In genomic region chr2:60122188-60122587, GRCm38 (mm10) we compare ENCODE assay signal across 12 mouse cellular contexts.
DNase-seq lines count a peak whose midpoint lies in the region; ATAC-seq and TF ChIP-seq lines count a peak whose summit lies in the region.
"Had no signal": no experiment of that assay in that cellular context is flagged by ENCODE, and none has a peak within 500 bp of the region (broad histone marks: within the 10 kb centered on the region; RNA-seq: fewer than 3 reads in every experiment).

No protein-coding gene starts in this region.

- H3K36me3 ChIP-seq in embryonic facial prominence, embryonic 13.5 days = no peaks in the 10 kb centered on the region
- no peaks in the 10 kb centered on the region for H3K36me3 ChIP-seq in hindbrain, embryonic 16.5 days (ENCODE audit: control insufficient read depth, insufficient read depth, low read length)
- H3K36me3 ChIP-seq in midbrain, postnatal 0 days (ENCODE audit: insufficient read depth, low read length) = no peaks in the 10 kb centered on the region
- H3K36me3 ChIP-seq in thymus, adult 2 months (ENCODE audit: control insufficient read depth, insufficient read depth, low read length) = no peaks in the 10 kb centered on the region

- H3K4me3 ChIP-seq in lung, adult 2 months (replicated peaks; ENCODE audit: extremely low read depth, low read depth, low read length) = peak overlapping the region; percentile 29
- no peak overlapping the region for H3K4me3 ChIP-seq in embryonic facial prominence, embryonic 13.5 days
- no peak overlapping the region for H3K4me3 ChIP-seq in hindbrain, embryonic 16.5 days (ENCODE audit: low read length)
- no peak overlapping the region for H3K4me3 ChIP-seq in midbrain, postnatal 0 days (ENCODE audit: low read depth, low read length)
- H3K4me3 ChIP-seq in thymus, adult 2 months (ENCODE audit: control insufficient read depth, insufficient read depth, low read length) = no peak overlapping the region

- H3K9me3 ChIP-seq in embryonic facial prominence, embryonic 13.5 days = no peaks in the 10 kb centered on the region
- no peaks in the 10 kb centered on the region for H3K9me3 ChIP-seq in hindbrain, embryonic 16.5 days (ENCODE audit: control insufficient read depth, low read length)
- H3K9me3 ChIP-seq in midbrain, postnatal 0 days (ENCODE audit: low read length) = no peaks in the 10 kb centered on the region
- H3K9me3 ChIP-seq: G1E had no signal

- TF ChIP-seq POLR2A in lung, adult 2 months (IDR thresholded peaks at IDR 0.05; ENCODE audit: borderline replicate concordance, extremely low read depth, low read depth, low read length) = no peak
- TF ChIP-seq POLR2A in thymus, adult 2 months (IDR thresholded peaks at IDR 0.05; ENCODE audit: control insufficient read depth, extremely low read depth, insufficient read depth, low read length, poor library complexity) = no peak

- no peak overlapping the region for H3K9ac ChIP-seq in embryonic facial prominence, embryonic 13.5 days
- no peak overlapping the region for H3K9ac ChIP-seq in hindbrain, embryonic 16.5 days (ENCODE audit: low read depth, low read length)
- no peak overlapping the region for H3K9ac ChIP-seq in midbrain, postnatal 0 days (replicated peaks; ENCODE audit: low read length, poor library complexity, severe bottlenecking)
- H3K9ac ChIP-seq: liver, embryonic 14.5 days had no signal

- TF ChIP-seq CTCF in lung, adult 2 months (IDR thresholded peaks at IDR 0.05; ENCODE audit: insufficient read depth, low read length) = no peak
- no peak for TF ChIP-seq CTCF in midbrain, postnatal 0 days (IDR thresholded peaks at IDR 0.05)
- no peak for TF ChIP-seq CTCF in thymus, adult 2 months (IDR thresholded peaks at IDR 0.05; ENCODE audit: borderline replicate concordance, control insufficient read depth, extremely low read depth, insufficient read depth, low read length, poor library complexity)

- ATAC-seq in embryonic facial prominence, embryonic 13.5 days (ENCODE audit: insufficient number of reproducible peaks, insufficient read depth, low FRiP score, low TSS enrichment, low read depth) = no peak
- no peak for ATAC-seq in hindbrain, embryonic 16.5 days
- ATAC-seq in midbrain, postnatal 0 days (ENCODE audit: low FRiP score) = no peak

- H3K4me1 ChIP-seq in lung, adult 2 months (ENCODE audit: control insufficient read depth, insufficient read depth, low read length) = peaks cover 13% of the 10 kb centered on the region
- peaks cover 30% of the 10 kb centered on the region for H3K4me1 ChIP-seq in embryonic facial prominence, embryonic 13.5 days
- peaks cover 22% of the 10 kb centered on the region for H3K4me1 ChIP-seq in hindbrain, embryonic 16.5 days (ENCODE audit: control insufficient read depth, insufficient read depth, low read depth, low read length)
- H3K4me1 ChIP-seq in midbrain, postnatal 0 days (ENCODE audit: insufficient read depth, low read length) = peaks cover 5% of the 10 kb centered on the region; the same call in 1 of the 2 replicates
- no peaks in the 10 kb centered on the region; the same call in 1 of the 2 replicates for H3K4me1 ChIP-seq in thymus, adult 2 months (replicated peaks; ENCODE audit: control insufficient read depth, insufficient read depth, low read length)

- WGBS in lung, adult 2 months = 47% methylated on average over 2 of the region's 2 CpGs
- 46% methylated on average over 2 of the region's 2 CpGs for WGBS in embryonic facial prominence, embryonic 13.5 days
- 15% methylated on average over 2 of the region's 2 CpGs for WGBS in hindbrain, embryonic 16.5 days
- 23% methylated on average over 2 of the region's 2 CpGs for WGBS in midbrain, postnatal 0 days
- WGBS in thymus, adult 2 months = 81% methylated on average over 2 of the region's 2 CpGs

- no peak for DNase-seq in lung, adult 2 months
- DNase-seq in lung, postnatal 25 days (ENCODE audit: low spot score) = no peak
- DNase-seq in midbrain, postnatal 0 days (ENCODE audit: low spot score) = peak; percentile 43
- DNase-seq in thymus, adult 2 months = no peak
- no peak for DNase-seq in cerebellum, adult 9-10 months
- DNase-seq in kidney, adult 9 months = no peak
- DNase-seq: kidney, postnatal 36 days; thymus, postnatal 25 days had no signal

- H3K27ac ChIP-seq in embryonic facial prominence, embryonic 13.5 days = no peak overlapping the region
- H3K27ac ChIP-seq in hindbrain, embryonic 16.5 days (ENCODE audit: low read depth, low read length) = no peak overlapping the region
- no peak overlapping the region for H3K27ac ChIP-seq in midbrain, postnatal 0 days (ENCODE audit: low read depth, low read length)
- H3K27ac ChIP-seq in thymus, adult 2 months (ENCODE audit: control insufficient read depth, insufficient read depth, low read length) = no peak overlapping the region
- H3K27ac ChIP-seq: liver, embryonic 14.5 days had no signal

- 0 out of 2 replicates have a peak overlapping the region, but pooled peaks have one; percentile 7 for H3K4me2 ChIP-seq in embryonic facial prominence, embryonic 13.5 days
- H3K4me2 ChIP-seq in hindbrain, embryonic 16.5 days (ENCODE audit: low read length) = peak overlapping the region; percentile 36
- peak overlapping the region; percentile 24; the same call in 1 of the 2 replicates for H3K4me2 ChIP-seq in midbrain, postnatal 0 days (ENCODE audit: low read depth, low read length, poor library complexity, severe bottlenecking)

- no peaks in the 10 kb centered on the region for H3K27me3 ChIP-seq in embryonic facial prominence, embryonic 13.5 days
- H3K27me3 ChIP-seq in hindbrain, embryonic 16.5 days (replicated peaks; ENCODE audit: control insufficient read depth, insufficient read depth, low read length) = no peaks in the 10 kb centered on the region
- H3K27me3 ChIP-seq in midbrain, postnatal 0 days (ENCODE audit: insufficient read depth, low read length) = no peaks in the 10 kb centered on the region
- H3K27me3 ChIP-seq in thymus, adult 2 months (ENCODE audit: control insufficient read depth, insufficient read depth, low read length) = no peaks in the 10 kb centered on the region
